Mouse (Mus musculus): ENCODE results near the gene Plek2.

GRCm38 (mm10) chr12:78922058-78922457 is 15.3 kb upstream of the Plek2 start:
- TF ChIP-seq CTCF (IDR thresholded peaks at IDR 0.05; ENCODE audit: control insufficient read depth, insufficient read depth, insufficient replicate concordance, low read depth, low read length) = no peak
- TF ChIP-seq POLR2A (IDR thresholded peaks at IDR 0.05; ENCODE audit: control insufficient read depth, low read depth, low read length) = no peak

Measured in testis, adult 2 months (tissue).